Mouse (Mus musculus): ENCODE results near the gene Gga1. TPM values are rescaled to one million over a fixed set of nuclear protein-coding genes. Genes with fewer than 3 reads are reported as not detected.

The Gga1 gene
- polyA plus RNA-seq, 1 experiment: 13.3 TPM

GRCm38 (mm10) chr15:78919914-78920313 is 42.9 kb downstream of the Gga1 start:
- H3K4me1 ChIP-seq (ENCODE audit: control insufficient read depth): peaks cover 89% of the 10 kb centered on the region
- no peak overlapping the region for H3K4me3 ChIP-seq (replicated peaks)
- peaks cover 49% of the 10 kb centered on the region for H3K36me3 ChIP-seq (ENCODE audit: control insufficient read depth)
- no peaks in the 10 kb centered on the region for H3K27me3 ChIP-seq (ENCODE audit: control insufficient read depth)
- peaks cover 5% of the 10 kb centered on the region for H3K9me3 ChIP-seq (ENCODE audit: control insufficient read depth, low read length)
- TF ChIP-seq GATA1 (IDR thresholded peaks at IDR 0.05; ENCODE audit: low read length) (no peak), TAL1 (IDR thresholded peaks at IDR 0.05; ENCODE audit: low read length) (no peak)

GRCm38 (mm10) chr15:78922700-78923099 is 45.7 kb downstream of the Gga1 start:
- H3K4me3 ChIP-seq (replicated peaks): peak overlapping the region; percentile 59
- peak; percentile 88 for TF ChIP-seq TAL1 (IDR thresholded peaks at IDR 0.05; ENCODE audit: low read length)
- peak; percentile 90 for TF ChIP-seq GATA1 (IDR thresholded peaks at IDR 0.05; ENCODE audit: low read length)
- peaks cover 5% of the 10 kb centered on the region for H3K9me3 ChIP-seq (ENCODE audit: control insufficient read depth, low read length)
- H3K4me1 ChIP-seq (ENCODE audit: control insufficient read depth): peaks cover 91% of the 10 kb centered on the region
- peaks cover 36% of the 10 kb centered on the region for H3K36me3 ChIP-seq (ENCODE audit: control insufficient read depth)
- no peaks in the 10 kb centered on the region for H3K27me3 ChIP-seq (ENCODE audit: control insufficient read depth)

- peaks cover 94% of the 10 kb centered on the region for H3K4me1 ChIP-seq (ENCODE audit: control insufficient read depth)
Measured at GRCm38 (mm10) chr15:78923585-78923984, 46.6 kb downstream of the Gga1 start.

GRCm38 (mm10) chr15:78925129-78925528 is 48.1 kb downstream of the Gga1 start:
- no peak for TF ChIP-seq GATA1 (IDR thresholded peaks at IDR 0.05; ENCODE audit: low read length)
- no peak for TF ChIP-seq TAL1 (IDR thresholded peaks at IDR 0.05; ENCODE audit: low read length)
- Histone ChIP-seq H3K9me3 (ENCODE audit: control insufficient read depth, low read length) (peaks cover 5% of the 10 kb centered on the region), H3K4me3 (replicated peaks) (peak overlapping the region; percentile 1), H3K27me3 (ENCODE audit: control insufficient read depth) (no peaks in the 10 kb centered on the region), H3K4me1 (ENCODE audit: control insufficient read depth) (peaks cover 93% of the 10 kb centered on the region), H3K36me3 (ENCODE audit: control insufficient read depth) (peaks cover 25% of the 10 kb centered on the region)

More at GRCm38 (mm10) chr15:78923585-78923984, 46.6 kb downstream of the Gga1 start:
- peak; percentile 44; the same call in 1 of the 2 replicates for TF ChIP-seq GATA1 (IDR thresholded peaks at IDR 0.05; ENCODE audit: low read length)
- TF ChIP-seq TAL1 (IDR thresholded peaks at IDR 0.05; ENCODE audit: low read length): no peak
- peaks cover 28% of the 10 kb centered on the region for H3K36me3 ChIP-seq (ENCODE audit: control insufficient read depth)
- H3K9me3 ChIP-seq (ENCODE audit: control insufficient read depth, low read length): peaks cover 5% of the 10 kb centered on the region
- H3K4me3 ChIP-seq (replicated peaks): peak overlapping the region; percentile 59
- H3K27me3 ChIP-seq (ENCODE audit: control insufficient read depth): no peaks in the 10 kb centered on the region

- peak within 1 kb of the TSS; percentile 61 for H3K4me3 ChIP-seq (replicated peaks)
- H3K27me3 ChIP-seq (ENCODE audit: control insufficient read depth): no peaks in the 10 kb centered on the region
- H3K4me1 ChIP-seq (ENCODE audit: control insufficient read depth): peaks cover 97% of the 10 kb centered on the region
- peaks cover 4% of the 10 kb centered on the region for H3K9me3 ChIP-seq (ENCODE audit: control insufficient read depth, low read length)
- TF ChIP-seq TAL1 (IDR thresholded peaks at IDR 0.05; ENCODE audit: low read length) (no peak), GATA1 (IDR thresholded peaks at IDR 0.05; ENCODE audit: low read length) (no peak)
- peaks cover 29% of the 10 kb centered on the region for H3K36me3 ChIP-seq (ENCODE audit: control insufficient read depth)
Measured at GRCm38 (mm10) chr15:78926021-78926919, 49.3 kb downstream of the Gga1 start, which contains the start of gene Lgals1. Gene Lgals1, plus strand, starts transcription at chr15:78926725.

GRCm38 (mm10) chr15:78927021-78927787 is 50.2 kb downstream of the Gga1 start:
- peaks cover 93% of the 10 kb centered on the region for H3K4me1 ChIP-seq (ENCODE audit: control insufficient read depth)
- H3K4me3 ChIP-seq (replicated peaks): peak overlapping the region; percentile 61
- H3K9me3 ChIP-seq (ENCODE audit: control insufficient read depth, low read length): no peaks in the 10 kb centered on the region
- H3K36me3 ChIP-seq (ENCODE audit: control insufficient read depth): peaks cover 25% of the 10 kb centered on the region
- TF ChIP-seq GATA1 (IDR thresholded peaks at IDR 0.05; ENCODE audit: low read length): no peak
- no peak for TF ChIP-seq TAL1 (IDR thresholded peaks at IDR 0.05; ENCODE audit: low read length)
- H3K27me3 ChIP-seq (ENCODE audit: control insufficient read depth): no peaks in the 10 kb centered on the region

- Histone ChIP-seq H3K4me1 (ENCODE audit: control insufficient read depth) (peaks cover 90% of the 10 kb centered on the region), H3K4me3 (replicated peaks) (peak overlapping the region; percentile 61), H3K27me3 (ENCODE audit: control insufficient read depth) (no peaks in the 10 kb centered on the region), H3K9me3 (ENCODE audit: control insufficient read depth, low read length) (no peaks in the 10 kb centered on the region), H3K36me3 (ENCODE audit: control insufficient read depth) (peaks cover 25% of the 10 kb centered on the region)
- TF ChIP-seq GATA1 (IDR thresholded peaks at IDR 0.05; ENCODE audit: low read length) (no peak), TAL1 (IDR thresholded peaks at IDR 0.05; ENCODE audit: low read length) (no peak)
Measured at GRCm38 (mm10) chr15:78927788-78928457, 50.9 kb downstream of the Gga1 start.

GRCm38 (mm10) chr15:78928539-78928938 is 51.5 kb downstream of the Gga1 start:
- H3K27me3 ChIP-seq (ENCODE audit: control insufficient read depth): no peaks in the 10 kb centered on the region
- peak overlapping the region; percentile 61 for H3K4me3 ChIP-seq (replicated peaks)
- peaks cover 25% of the 10 kb centered on the region for H3K36me3 ChIP-seq (ENCODE audit: control insufficient read depth)
- no peak for TF ChIP-seq GATA1 (IDR thresholded peaks at IDR 0.05; ENCODE audit: low read length)
- TF ChIP-seq TAL1 (IDR thresholded peaks at IDR 0.05; ENCODE audit: low read length): no peak
- H3K4me1 ChIP-seq (ENCODE audit: control insufficient read depth): peaks cover 90% of the 10 kb centered on the region
- H3K9me3 ChIP-seq (ENCODE audit: control insufficient read depth, low read length): no peaks in the 10 kb centered on the region
